Mouse (Mus musculus): ENCODE results near the gene Zmynd19.

- TF ChIP-seq CTCF (IDR thresholded peaks at IDR 0.05; ENCODE audit: low read depth): no peak
- TF ChIP-seq EP300 (optimal IDR thresholded peaks at IDR 0.05): no peak
Observed at GRCm38 (mm10) chr2:24970386-24970785, 20.8 kb downstream of the Zmynd19 start.

Data from stomach, postnatal 0 days (tissue).